Mouse (Mus musculus) CD8-positive naive resting alpha-beta T cell, adult 57 days (primary cell): ENCODE data around the gene Slitrk5. TPM values are rescaled to one million over a fixed set of nuclear protein-coding genes. Genes with fewer than 3 reads are reported as not detected.

Source experiments
- total RNA-seq: library from RNA; stranded (reverse); gene quantifications from one replicate; pipeline ENCODE4 v1.2.4, GENCODE M21; 2023

Gene Slitrk5
- total RNA-seq = not detected

GRCm38 (mm10) chr14:111674664-111675147, at the start of gene Slitrk5:
Gene Slitrk5, plus strand, starts transcription at chr14:111675097.

